Mouse (Mus musculus) lung, adult 2 months (tissue): ENCODE measurements around the gene Bahd1.

Experiments used
- CTCF ChIP-seq: fragments of 200-500 bp; IDR thresholded peaks from 2 replicates; pipeline ENCODE4 v1.5.1; 2011; ENCODE audit warnings: mild to moderate bottlenecking, low read length, control low read depth; ENCODE audit not compliant: insufficient read depth
- POLR2A ChIP-seq: fragments of 200-500 bp; IDR thresholded peaks from 2 replicates; pipeline ENCODE4 v1.6.1; 2011; ENCODE audit warnings: low read depth, mild to moderate bottlenecking, control low read depth, low read length, borderline replicate concordance; ENCODE audit errors: extremely low read depth

DNA sequence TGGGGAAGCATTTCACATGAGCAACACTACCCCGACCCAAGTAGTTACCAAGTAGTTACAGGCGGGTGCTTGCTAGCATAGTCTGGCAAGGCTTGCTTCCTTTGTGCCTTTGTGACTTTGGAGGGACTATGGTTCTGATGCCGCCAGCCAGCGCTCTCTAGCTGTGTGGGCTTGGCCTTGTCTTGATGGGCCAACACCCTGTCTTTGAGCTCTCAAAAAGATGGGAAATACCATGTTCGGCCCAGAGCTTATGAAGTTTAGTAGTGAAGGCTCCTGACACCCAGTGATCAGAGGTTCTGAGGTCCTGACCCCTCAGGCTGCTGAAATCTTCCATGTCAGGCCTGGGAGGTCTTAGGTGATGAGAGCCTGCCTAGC, 5.9 kb downstream of the Bahd1 start:
- TF ChIP-seq CTCF (no peak), POLR2A (no peak)
